Mouse (Mus musculus): ENCODE results near the gene Sult1b1.
"Not testable (repeated sequence)": the region's sequence is repeated elsewhere in the genome, so short reads cannot be mapped to it uniquely, and the experiment has no call there.

The Sult1b1 gene

GRCm38 (mm10) chr5:87538111-87538510, at the start of gene Sult1b1:
TSS of gene Sult1b1 (minus strand) at chr5:87538195.
- DNase-seq (ENCODE audit: low read depth, low spot score) = no peak

- no peak for DNase-seq (ENCODE audit: low read depth, low spot score)
Measured at GRCm38 (mm10) chr5:87580389-87580788, 42.4 kb upstream of the Sult1b1 start.

GRCm38 (mm10) chr5:87574174-87574573, 36.2 kb upstream of the Sult1b1 start:
- DNase-seq (ENCODE audit: low read depth, low spot score) = no peak

GRCm38 (mm10) chr5:87573490-87573889, 35.5 kb upstream of the Sult1b1 start:
- DNase-seq (ENCODE audit: low read depth, low spot score) = peak; percentile 12

- no peak for DNase-seq (ENCODE audit: low read depth, low spot score)
Measured at GRCm38 (mm10) chr5:87572781-87573180, 34.8 kb upstream of the Sult1b1 start.

- DNase-seq (ENCODE audit: low read depth, low spot score) = no peak
Measured at GRCm38 (mm10) chr5:87568845-87569244, 30.9 kb upstream of the Sult1b1 start, which contains the start of gene Sult1d1. TSS of gene Sult1d1 (minus strand) at chr5:87569027.

GRCm38 (mm10) chr5:87567306-87567705, 29.3 kb upstream of the Sult1b1 start:
- no peak for DNase-seq (ENCODE audit: low read depth, low spot score)

- no peak for DNase-seq (ENCODE audit: low read depth, low spot score)
Measured at GRCm38 (mm10) chr5:87562966-87563365, 25.0 kb upstream of the Sult1b1 start.

- DNase-seq (ENCODE audit: low read depth, low spot score) = no peak
Measured at GRCm38 (mm10) chr5:87562526-87562925, 24.5 kb upstream of the Sult1b1 start.

- no peak for DNase-seq (ENCODE audit: low read depth, low spot score)
Measured at GRCm38 (mm10) chr5:87560145-87560544, 22.1 kb upstream of the Sult1b1 start.

GRCm38 (mm10) chr5:87550935-87551334, 12.9 kb upstream of the Sult1b1 start:
- DNase-seq (ENCODE audit: low read depth, low spot score) = no peak

GRCm38 (mm10) chr5:87535994-87536644, 1.9 kb downstream of the Sult1b1 start:
- no peak for DNase-seq (ENCODE audit: low read depth, low spot score)

- no peak for DNase-seq (ENCODE audit: low read depth, low spot score)
Measured at GRCm38 (mm10) chr5:87532288-87532687, 5.7 kb downstream of the Sult1b1 start.

GRCm38 (mm10) chr5:87523561-87523960, 14.4 kb downstream of the Sult1b1 start:
- DNase-seq (ENCODE audit: low read depth, low spot score) = not testable (repeated sequence)

- no peak for DNase-seq (ENCODE audit: low read depth, low spot score)
Measured at GRCm38 (mm10) chr5:87505776-87506458, 32.1 kb downstream of the Sult1b1 start.

- DNase-seq (ENCODE audit: low read depth, low spot score) = no peak
Measured at GRCm38 (mm10) chr5:87502687-87503086, 35.3 kb downstream of the Sult1b1 start.

- DNase-seq (ENCODE audit: low read depth, low spot score) = no peak
Measured at GRCm38 (mm10) chr5:87499341-87499740, 38.7 kb downstream of the Sult1b1 start.

GRCm38 (mm10) chr5:87498936-87499335, 39.1 kb downstream of the Sult1b1 start:
- DNase-seq (ENCODE audit: low read depth, low spot score) = no peak

- DNase-seq (ENCODE audit: low read depth, low spot score) = no peak
Measured at GRCm38 (mm10) chr5:87490771-87491170, 47.2 kb downstream of the Sult1b1 start, which contains the start of gene Ugt2a1. TSS of gene Ugt2a1 (minus strand) at chr5:87490871.

GRCm38 (mm10) chr5:87486706-87487105, 51.3 kb downstream of the Sult1b1 start, which contains the start of gene Gm43638:
TSS of gene Gm43638 (minus strand) at chr5:87486806.
- not testable (repeated sequence) for DNase-seq (ENCODE audit: low read depth, low spot score)

GRCm38 (mm10) chr5:87482160-87482559, 55.8 kb downstream of the Sult1b1 start, which contains the start of gene Ugt2a2:
TSS of gene Ugt2a2 (minus strand) at chr5:87482260.
- no peak for DNase-seq (ENCODE audit: low read depth, low spot score)
